Mouse (Mus musculus): ENCODE measurements around the gene Ubald1.
A peak's percentile ranks its signal among the peaks of the same experiment; 100 is the strongest.

Gene Ubald1

DNA sequence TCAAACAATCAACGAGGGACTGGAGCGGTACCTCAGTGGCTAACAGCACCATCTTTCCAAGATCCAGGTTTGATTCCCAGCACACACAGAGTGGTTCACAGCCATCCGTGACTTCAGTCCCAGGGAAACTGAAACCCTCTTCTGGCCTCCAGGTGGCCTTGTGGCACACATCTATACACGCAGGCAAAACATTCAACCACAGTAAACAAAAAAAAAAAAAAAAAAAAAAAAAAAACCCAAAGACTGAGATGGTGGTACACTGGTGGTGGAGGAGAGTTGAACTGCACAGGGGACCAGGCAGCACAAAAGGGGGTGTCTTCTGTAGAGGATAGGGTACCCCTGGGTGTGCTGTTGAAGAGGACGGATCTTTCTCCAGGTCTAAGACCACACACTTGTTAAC lies 9.6 kb downstream of the Ubald1 start:
- no peak for DNase-seq (ENCODE audit: low spot score)

DNA sequence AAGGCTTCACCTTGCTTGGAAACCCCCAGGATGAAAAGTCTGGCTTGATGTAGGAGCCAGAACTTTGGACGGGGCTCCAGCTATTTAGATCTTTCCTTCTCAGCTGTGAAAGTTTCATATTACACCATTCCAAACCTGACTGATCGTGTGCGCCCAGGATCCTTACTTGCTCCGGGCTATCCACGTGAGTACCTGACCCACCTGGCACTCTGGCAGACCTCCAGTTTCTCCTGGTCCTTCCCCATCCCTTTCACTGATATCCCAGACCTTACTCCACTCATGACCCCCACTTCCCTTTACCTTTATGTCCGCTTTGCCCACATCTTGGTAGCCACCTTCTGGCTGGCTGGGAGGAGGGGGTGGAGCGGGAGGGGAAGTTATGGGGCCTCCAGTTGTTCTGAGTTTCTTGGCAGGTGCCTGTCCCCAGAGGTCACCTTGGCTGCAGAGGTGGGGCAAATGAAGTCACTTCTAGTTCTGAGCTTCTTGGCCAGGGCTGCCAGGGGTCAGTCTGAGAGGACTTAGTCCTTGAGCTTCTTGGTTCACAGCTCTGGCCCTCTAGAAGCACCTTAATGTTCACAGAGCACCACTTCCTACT lies 13.9 kb downstream of the Ubald1 start:
- DNase-seq (ENCODE audit: low spot score), result no peak

DNA sequence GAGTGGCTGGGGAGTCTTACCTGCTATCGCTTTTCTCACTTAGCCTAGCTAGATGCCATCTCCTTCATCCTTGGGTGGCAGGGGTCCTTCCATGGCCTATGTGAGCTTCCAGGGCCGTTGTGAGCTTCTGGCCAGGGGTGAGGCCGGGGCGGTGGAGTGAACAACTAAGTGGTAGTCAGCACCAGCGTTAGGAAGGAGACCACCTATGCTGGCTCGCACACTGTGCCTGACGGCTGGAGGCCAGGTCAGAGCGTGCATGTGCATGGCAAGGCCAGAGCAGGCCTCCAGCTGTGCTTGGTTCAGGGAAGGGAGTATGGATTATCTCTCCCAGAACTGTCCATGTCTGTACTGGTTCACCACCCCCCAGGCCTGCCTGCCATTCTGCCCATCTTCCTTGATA lies 16.4 kb downstream of the Ubald1 start:
- DNase-seq (ENCODE audit: low spot score), result no peak

DNA sequence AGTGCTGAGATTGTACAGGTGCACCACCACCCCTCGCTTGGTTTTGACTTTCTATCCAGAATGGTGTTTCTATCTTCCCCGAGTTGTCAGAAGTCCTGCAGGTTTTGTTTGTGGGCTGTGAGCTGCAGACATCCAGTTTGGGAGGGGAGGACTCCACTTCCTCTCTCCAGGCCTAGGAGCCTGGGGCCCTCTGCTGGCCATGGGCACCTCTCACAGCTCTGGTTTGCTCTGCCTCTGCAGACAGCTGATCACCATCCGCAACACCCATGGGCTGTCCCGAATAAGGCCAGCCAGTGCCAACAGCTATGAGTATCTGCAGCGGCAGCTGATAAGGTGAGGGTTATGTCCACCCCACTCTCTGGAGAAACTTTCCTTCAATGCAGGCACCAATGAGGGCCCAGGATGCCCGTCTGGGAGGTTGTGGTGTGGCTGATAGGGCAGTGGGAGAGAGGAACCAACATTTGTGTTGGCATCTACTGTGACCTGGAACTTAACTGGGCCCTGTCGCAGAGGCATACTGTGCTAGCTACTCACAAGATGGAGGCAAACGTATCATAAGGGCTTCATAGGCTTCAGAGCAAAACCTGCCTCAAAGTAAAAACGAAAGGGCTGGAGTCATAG lies 17.1 kb downstream of the Ubald1 start:
- DNase-seq (ENCODE audit: low spot score), result peak; percentile 45

DNA sequence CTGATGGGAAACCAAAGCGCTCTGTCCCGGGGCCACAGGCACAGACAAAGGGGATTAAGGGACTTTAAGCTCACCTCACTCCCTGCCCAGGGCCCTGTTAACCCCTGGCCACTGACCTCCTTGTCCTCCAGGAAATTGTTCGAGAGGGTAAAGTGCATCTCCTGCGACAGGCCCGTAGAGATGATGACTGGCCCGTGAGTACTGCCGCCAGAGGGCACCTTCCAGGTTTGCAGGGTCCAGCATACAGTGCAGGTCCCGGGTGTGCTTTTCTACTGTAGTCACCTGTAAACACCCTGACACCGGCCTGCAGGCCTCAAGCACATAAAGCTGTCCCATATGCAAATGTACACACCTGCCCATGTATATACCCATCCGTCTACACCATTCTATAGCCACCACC lies 18.7 kb downstream of the Ubald1 start:
- no peak for DNase-seq (ENCODE audit: low spot score)

DNA sequence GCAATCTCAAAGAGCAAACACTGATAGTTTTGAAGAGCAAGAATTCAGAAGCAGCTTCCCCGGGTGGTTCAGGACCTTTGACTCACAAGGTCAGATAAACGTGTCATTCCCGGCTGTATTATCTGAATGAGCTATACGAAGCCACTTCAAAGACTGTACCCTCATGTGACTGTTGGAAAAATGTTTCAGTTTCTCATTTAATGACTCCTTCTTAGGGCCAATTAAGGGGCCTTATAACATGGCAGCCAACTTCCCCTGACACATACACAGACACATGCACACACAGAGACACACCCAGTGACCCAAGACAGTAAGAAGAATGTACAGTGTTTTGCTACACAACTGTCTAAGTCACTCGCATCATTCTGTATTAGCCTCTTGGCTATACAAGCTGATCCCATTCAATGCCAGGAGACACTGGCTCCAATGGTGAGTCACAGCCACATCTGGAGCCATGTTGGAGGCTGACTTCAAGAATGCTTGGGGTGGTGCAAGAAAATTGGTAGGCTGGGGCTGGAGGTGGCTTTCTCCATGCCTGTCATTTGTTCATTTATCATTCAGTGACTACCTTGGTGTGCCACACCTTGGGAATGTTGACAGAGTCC lies 25.0 kb downstream of the Ubald1 start:
- DNase-seq (ENCODE audit: low spot score), result no peak

DNA sequence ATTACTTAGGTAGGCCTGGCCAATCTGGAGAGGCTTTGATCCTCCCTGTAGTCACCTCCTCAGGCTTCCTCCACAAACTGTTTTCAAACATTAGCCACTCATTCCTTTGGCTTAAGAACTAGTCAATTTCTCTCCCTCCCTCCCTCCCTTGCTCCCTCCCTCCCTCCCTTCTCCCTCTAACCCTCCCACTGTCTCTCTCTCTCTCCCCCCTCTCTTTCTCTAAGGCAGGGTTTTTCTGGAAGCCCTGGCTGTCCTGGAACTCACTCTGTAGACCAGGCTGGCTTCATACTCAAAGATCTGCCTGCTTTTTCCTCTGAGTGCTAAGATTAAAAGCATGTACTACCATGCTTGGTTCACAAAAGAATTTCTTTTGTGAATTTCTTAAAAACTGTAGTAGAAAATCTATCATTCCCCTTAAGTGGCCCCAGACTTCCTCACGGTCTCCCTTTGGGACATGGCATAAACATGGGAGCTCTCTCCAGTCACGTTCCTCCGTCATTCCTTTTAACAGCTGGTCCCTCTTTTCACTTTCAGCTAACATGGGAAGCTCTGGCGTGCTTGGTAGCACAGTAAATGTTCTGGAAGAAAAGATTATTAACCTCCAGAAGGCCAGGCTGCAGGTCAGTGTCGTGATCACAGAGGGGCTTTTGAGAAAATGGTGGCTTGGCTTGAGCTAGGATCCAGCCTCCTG lies 29.0 kb downstream of the Ubald1 start:
- DNase-seq (ENCODE audit: low spot score), result no peak

DNA sequence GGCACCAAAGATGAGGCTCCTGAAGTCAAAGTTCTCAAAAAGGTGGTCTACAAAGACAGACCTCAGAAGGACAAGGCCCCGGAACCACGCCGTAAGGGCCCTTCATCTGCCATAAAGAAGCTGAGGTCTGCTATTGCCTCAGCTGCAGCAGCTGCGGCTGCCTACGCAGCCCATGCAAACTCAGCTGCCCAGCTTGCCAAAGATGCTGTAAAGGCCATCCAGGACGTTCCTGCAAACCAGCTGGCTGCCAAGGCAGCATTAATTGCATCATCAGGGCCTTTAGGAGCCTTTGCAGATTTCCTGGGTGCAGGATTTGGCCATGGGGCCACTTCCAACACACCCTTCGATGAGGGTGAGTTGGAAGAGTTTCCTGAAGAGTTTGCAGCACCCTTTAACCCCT lies 29.8 kb downstream of the Ubald1 start:
- DNase-seq (ENCODE audit: low spot score), result no peak

DNA sequence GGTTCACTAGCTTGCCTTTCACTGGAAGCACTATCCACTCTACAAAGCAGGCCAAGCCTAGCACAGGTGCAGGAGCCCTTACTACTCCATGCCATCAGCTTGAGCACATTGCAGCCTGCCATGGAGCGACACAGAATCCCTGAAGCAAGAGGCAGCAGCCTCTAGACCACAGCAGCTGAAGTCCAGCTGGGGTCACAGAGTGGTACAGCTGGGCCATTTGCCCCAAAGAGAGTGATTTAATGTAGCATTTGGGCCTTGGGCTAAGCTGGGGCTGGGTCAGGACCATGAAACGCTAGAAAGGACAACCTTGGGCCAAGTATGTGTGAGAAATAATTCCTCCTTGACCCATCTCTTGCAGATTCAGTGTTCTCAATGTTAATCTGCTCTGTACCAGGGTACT lies 32.0 kb downstream of the Ubald1 start:
- no peak for DNase-seq (ENCODE audit: low spot score)

DNA sequence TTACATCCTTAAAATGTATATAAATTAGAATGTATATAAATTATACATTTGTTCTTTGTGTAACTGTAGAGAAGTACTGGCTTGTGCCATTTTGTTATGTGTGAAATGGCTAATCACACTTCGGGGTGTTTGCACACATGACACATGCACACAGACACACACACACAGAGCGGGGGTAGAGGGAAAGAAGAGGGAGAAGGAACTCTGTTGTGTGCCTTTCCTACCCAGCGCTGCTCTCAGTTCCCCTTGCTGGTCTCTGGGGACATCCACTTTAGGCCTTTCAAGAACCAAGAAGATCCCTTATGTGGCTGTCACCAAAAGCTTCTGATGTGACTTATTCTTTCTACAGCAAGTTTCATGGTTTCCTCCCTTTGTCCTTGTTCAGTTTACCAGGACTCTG lies 33.1 kb downstream of the Ubald1 start:
- DNase-seq (ENCODE audit: low spot score), result peak; percentile 11

DNA sequence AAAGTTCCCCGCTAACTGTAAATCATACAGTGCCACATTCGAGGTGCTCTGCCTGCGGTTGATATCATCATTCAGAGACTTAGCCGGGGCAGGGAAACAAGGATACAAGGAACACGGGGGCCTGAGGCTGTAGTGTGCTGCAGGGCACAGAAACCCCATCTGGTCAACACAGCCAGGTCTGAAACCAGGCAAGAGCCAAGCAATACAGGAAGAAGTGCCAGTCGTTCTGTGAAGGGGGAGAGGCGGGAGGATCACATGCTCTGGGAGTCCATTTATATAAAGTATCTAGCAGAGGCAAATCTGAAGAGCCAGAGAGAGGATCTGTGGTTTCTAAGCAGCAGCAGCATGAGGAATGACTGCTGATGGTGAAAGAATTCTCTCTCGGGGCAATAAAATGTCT lies 39.9 kb downstream of the Ubald1 start:
- no peak for DNase-seq (ENCODE audit: low spot score)

DNA sequence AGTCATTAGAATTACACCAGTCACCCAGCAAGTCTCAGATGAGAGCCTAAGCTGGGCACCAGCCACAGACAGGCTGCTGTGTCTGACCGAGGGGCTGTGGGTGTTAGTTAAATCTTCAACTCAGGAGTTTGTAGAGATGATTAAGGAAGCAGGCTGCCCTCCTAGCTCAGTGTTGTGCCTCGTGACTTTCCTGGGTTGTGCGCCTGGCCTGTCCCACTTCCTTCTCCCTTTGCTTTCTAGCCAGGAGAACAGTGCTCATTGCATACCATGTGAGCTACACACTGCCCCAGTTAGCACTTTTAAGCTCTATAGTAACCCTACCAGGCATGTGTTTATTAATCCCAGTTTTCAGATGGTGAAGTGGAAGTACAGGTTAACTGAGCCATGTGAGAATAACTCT lies 40.6 kb downstream of the Ubald1 start:
- no peak for DNase-seq (ENCODE audit: low spot score)

DNA sequence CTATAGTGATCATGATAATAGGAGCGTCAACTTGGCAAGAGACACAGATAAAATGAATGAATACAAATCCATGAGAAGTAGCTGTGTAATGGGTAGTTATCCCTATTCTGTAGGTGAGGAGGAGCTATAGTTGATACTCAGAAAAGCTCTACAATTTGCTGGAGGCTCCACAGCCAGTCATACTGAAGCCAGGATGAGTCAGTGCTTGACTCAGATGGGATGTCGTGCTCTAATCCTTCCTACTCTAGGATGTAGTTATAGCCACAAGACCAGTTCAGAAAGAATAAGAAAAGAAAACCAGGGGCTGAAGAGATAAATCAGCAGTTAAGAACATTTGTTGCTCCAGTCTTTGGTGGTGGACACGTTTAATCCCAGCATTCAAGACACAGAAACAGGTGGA lies 42.5 kb downstream of the Ubald1 start:
- DNase-seq (ENCODE audit: low spot score), result no peak

DNA sequence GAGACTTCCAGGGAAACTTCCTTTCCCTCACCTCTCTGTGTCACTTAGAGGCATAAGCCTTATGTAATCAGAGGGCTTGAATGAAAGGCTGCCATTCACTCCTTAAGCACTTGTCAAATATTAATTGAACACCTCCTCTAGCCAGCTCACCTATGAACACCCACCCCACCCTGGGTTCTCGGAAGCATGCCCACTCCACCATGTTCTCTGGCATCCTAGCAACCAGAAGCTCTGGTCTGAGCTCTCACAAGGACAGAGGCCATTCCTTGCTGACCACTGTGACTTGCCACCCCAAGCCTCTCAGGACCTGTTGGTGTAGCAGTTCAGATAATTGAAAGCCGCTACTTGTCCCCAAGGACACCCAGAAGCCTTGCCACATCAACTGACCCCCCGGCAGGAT lies 44.9 kb downstream of the Ubald1 start, which contains the start of gene 4930562C15Rik:
Gene 4930562C15Rik, plus strand, starts transcription at position 226 of the 400 bp plus-strand sequence.
- DNase-seq (ENCODE audit: low spot score), result no peak

DNA sequence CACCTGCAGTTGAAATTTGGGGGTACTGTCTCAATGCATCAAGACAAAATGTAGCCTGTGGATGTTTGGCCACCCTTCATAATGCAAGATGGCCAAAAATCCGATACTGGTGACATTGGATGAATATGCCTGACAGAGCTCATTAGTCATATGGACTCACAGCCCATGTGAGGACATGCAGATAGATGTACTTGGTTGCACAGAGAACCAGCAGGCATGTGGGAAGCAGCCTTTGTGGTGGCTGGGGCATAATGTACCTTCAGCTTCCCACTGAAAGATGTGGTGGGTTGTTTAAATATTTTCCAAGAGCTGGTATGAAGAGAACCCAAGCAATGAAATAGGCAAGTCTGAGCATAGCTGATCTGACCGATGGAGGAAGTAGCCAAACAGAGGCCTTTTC lies 46.3 kb downstream of the Ubald1 start:
- no peak for DNase-seq (ENCODE audit: low spot score)

DNA sequence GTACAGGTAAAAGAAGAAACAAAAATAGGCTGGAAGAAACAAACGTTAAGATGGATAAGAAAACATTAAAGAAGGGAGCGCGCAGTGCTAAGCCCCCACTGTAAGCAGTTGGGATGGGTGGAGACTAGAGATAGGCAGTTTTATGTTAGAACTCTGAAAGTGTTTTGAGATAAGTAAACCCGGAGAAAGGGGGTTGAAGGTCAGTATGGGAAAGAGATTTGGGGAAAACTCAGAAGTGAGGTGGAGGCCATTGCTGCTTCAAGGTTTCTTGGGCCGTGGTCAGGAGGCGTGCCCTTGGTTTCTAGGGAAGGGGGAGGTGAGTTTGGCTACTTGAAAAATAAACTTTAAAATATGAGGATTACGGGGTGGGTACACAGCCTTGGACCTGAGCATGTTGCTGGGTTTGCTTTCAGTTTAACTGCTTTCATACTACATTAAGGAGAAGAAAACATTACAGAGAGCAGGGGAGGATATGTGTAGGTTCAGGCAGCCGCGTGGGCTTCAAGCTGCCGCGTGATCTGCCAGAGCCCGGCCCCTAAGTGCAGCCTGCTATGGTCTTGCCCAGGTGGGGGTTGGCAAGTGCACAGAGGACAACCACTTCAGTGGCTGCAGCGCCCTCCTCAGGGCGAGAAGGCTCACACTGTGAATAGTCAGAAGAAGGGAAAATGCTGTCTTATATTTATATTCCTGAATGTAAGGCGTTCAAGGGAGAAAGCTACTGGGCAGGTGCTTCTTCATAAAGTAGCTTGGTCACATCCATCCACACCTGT lies 48.3 kb downstream of the Ubald1 start:
- no peak for DNase-seq (ENCODE audit: low spot score)

DNA sequence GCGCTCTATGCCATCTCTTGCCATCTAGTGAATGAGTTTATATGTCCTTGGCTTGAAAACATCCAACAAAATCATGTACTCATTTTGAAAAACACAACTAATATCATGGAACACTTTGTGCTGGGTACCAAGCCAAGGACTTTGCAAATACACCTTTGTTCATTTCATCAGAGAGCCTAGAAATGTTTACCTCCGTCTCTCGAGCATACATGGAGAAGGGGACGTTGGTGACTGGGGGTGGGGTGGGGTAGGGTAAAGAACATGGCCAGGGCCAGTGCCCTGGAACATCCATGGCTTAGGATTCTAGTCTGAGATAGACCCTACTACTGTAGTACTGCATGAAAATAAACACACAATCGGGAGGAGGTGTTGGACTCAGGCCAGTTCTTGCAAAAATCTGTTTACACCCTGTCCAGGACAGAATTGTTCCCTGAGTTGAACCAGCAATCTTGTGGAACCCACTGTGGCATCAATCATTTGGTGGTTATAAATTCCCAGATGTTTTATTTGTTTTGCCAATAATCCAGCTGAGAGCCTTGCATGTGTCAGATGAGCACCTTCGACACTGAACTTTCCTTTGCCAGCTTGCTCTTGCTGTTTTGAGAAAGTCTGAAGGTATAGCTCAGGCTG lies 50.7 kb downstream of the Ubald1 start:
- no peak for DNase-seq (ENCODE audit: low spot score)

DNA sequence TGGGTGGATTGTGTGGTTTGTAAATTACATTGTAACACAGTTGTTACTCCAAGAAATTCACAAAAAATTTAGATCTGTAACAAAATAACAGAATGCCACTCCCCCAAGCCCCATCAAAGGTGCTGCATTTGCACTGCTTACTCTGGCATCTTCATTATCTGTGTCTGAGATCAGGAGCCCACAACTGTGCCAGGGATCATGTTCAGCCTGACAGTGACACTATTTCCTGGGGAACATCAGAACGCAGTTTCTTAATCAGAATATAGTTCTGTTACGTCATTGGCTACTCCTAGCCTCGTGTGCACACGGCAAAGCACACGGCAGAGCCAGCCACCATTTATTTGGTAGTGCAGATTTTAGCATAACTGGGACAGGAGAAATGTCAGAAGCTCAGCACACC lies 52.5 kb downstream of the Ubald1 start:
- no peak for DNase-seq (ENCODE audit: low spot score)

Measured in spleen, adult 12 weeks (tissue).